Mouse (Mus musculus): Measurements from ENCODE around the gene Cdk14. TPM values are rescaled to one million over a fixed set of nuclear protein-coding genes. Genes with fewer than 3 reads are reported as not detected.

Gene Cdk14
- polyA plus RNA-seq, 1 experiment = 2.6 TPM

- TF ChIP-seq CTCF (conservative IDR thresholded peaks at IDR 0.05; ENCODE audit: insufficient read depth, insufficient read length, low read depth, low read length) (no peak), POLR2A (IDR thresholded peaks at IDR 0.05; ENCODE audit: low read depth, low read length) (no peak)
- no peak overlapping the region for H3K27ac ChIP-seq (ENCODE audit: insufficient read depth, low read depth, low read length)
- DNase-seq = no peak
- no peaks in the 10 kb centered on the region for H3K27me3 ChIP-seq (replicated peaks; ENCODE audit: control insufficient read depth, insufficient read depth, low read length)
- no peaks in the 10 kb centered on the region for H3K4me1 ChIP-seq (ENCODE audit: control insufficient read depth, insufficient read depth, low read length)
- WGBS = 79% methylated on average over 3 of the region's 3 CpGs
- no peaks in the 10 kb centered on the region for H3K36me3 ChIP-seq (ENCODE audit: control insufficient read depth, insufficient read depth, low read length)
- no peak overlapping the region for H3K4me3 ChIP-seq (ENCODE audit: insufficient read depth, low read depth, low read length)
Measured at GRCm38 (mm10) chr5:5013783-5014182, 406.3 kb downstream of the Cdk14 start.

- DNase-seq = no peak
- Histone ChIP-seq H3K4me1 (ENCODE audit: control insufficient read depth, insufficient read depth, low read length) (no peaks in the 10 kb centered on the region), H3K4me3 (ENCODE audit: insufficient read depth, low read depth, low read length) (no peak overlapping the region), H3K36me3 (ENCODE audit: control insufficient read depth, insufficient read depth, low read length) (no peaks in the 10 kb centered on the region), H3K27ac (ENCODE audit: insufficient read depth, low read depth, low read length) (no peak overlapping the region), H3K27me3 (replicated peaks; ENCODE audit: control insufficient read depth, insufficient read depth, low read length) (no peaks in the 10 kb centered on the region)
- 65% methylated on average over 7 of the region's 7 CpGs for WGBS
- TF ChIP-seq CTCF (conservative IDR thresholded peaks at IDR 0.05; ENCODE audit: insufficient read depth, insufficient read length, low read depth, low read length) = no peak
- no peak for TF ChIP-seq POLR2A (IDR thresholded peaks at IDR 0.05; ENCODE audit: low read depth, low read length)
Measured at GRCm38 (mm10) chr5:5012521-5013346, 407.4 kb downstream of the Cdk14 start.

DNA sequence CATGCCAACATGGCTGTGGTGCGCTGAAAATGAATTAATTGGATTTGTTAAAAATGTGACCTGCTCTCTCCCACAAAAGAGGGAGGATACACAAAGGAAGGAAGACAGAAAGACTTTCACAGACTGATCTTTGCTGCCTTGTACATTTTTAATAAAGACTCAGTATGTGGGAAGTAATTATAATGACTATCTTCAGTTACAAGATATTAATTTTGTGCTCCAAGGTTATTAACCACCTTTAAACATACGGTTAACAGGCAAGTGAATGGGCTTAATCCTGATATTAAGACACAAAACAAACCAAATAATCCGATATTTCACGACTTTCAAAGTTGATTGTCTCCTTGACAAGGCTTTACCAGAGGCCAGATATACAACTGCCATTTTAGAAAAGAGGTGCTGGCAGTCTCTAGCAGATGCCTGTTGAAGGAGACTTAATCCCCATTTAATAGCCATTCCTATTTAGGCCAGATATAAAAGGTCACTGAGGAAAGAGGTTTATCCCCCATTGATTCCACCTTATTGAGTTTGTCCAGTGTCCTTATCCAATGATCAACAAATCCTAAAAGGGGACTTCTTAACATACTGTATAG lies 411.9 kb downstream of the Cdk14 start:
- H3K4me1 ChIP-seq (ENCODE audit: control insufficient read depth, insufficient read depth, low read length) = no peaks in the 10 kb centered on the region
- no peaks in the 10 kb centered on the region for H3K36me3 ChIP-seq (ENCODE audit: control insufficient read depth, insufficient read depth, low read length)
- H3K27ac ChIP-seq (ENCODE audit: insufficient read depth, low read depth, low read length) = no peak overlapping the region
- H3K27me3 ChIP-seq (replicated peaks; ENCODE audit: control insufficient read depth, insufficient read depth, low read length) = no peaks in the 10 kb centered on the region
- H3K4me3 ChIP-seq (ENCODE audit: insufficient read depth, low read depth, low read length) = no peak overlapping the region
- WGBS = 93% methylated on average over 4 of the region's 4 CpGs
- DNase-seq = no peak
- TF ChIP-seq POLR2A (IDR thresholded peaks at IDR 0.05; ENCODE audit: low read depth, low read length) (no peak), CTCF (conservative IDR thresholded peaks at IDR 0.05; ENCODE audit: insufficient read depth, insufficient read length, low read depth, low read length) (no peak)

GRCm38 (mm10) chr5:5007489-5008152 lies 412.5 kb downstream of the Cdk14 start:
- H3K4me1 ChIP-seq (ENCODE audit: control insufficient read depth, insufficient read depth, low read length) = no peaks in the 10 kb centered on the region
- no peak overlapping the region for H3K4me3 ChIP-seq (ENCODE audit: insufficient read depth, low read depth, low read length)
- H3K27ac ChIP-seq (ENCODE audit: insufficient read depth, low read depth, low read length) = no peak overlapping the region
- no peaks in the 10 kb centered on the region for H3K27me3 ChIP-seq (replicated peaks; ENCODE audit: control insufficient read depth, insufficient read depth, low read length)
- no peak for DNase-seq
- WGBS = 87% methylated on average over 15 of the region's 15 CpGs
- no peaks in the 10 kb centered on the region for H3K36me3 ChIP-seq (ENCODE audit: control insufficient read depth, insufficient read depth, low read length)
- TF ChIP-seq CTCF (conservative IDR thresholded peaks at IDR 0.05; ENCODE audit: insufficient read depth, insufficient read length, low read depth, low read length) (no peak), POLR2A (IDR thresholded peaks at IDR 0.05; ENCODE audit: low read depth, low read length) (no peak)

DNA sequence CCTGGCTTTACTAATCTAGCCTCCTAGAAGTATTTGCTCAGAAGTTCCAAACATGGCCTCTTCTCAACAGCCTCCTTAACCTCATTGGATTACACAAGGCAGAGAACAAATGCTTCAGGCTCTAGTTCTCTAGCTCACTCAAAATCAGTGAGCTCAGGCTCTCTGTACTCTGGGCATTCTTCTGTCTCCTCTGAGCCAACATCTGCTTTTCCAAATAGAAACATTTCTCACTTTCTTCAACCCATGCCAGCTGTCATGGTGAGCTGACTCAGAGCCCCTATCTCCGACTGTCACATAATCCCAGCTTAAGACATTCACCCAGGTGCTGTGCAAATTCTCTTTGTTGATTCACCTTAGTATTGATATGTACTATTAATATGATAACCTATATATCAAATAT lies 414.5 kb downstream of the Cdk14 start:
- Histone ChIP-seq H3K27ac (ENCODE audit: insufficient read depth, low read depth, low read length) (no peak overlapping the region), H3K4me1 (ENCODE audit: control insufficient read depth, insufficient read depth, low read length) (no peaks in the 10 kb centered on the region), H3K4me3 (ENCODE audit: insufficient read depth, low read depth, low read length) (no peak overlapping the region), H3K27me3 (replicated peaks; ENCODE audit: control insufficient read depth, insufficient read depth, low read length) (no peaks in the 10 kb centered on the region), H3K36me3 (ENCODE audit: control insufficient read depth, insufficient read depth, low read length) (no peaks in the 10 kb centered on the region)
- TF ChIP-seq POLR2A (IDR thresholded peaks at IDR 0.05; ENCODE audit: low read depth, low read length) (no peak), CTCF (conservative IDR thresholded peaks at IDR 0.05; ENCODE audit: insufficient read depth, insufficient read length, low read depth, low read length) (no peak)
- no peak for DNase-seq
- WGBS = 89% methylated on average over 1 of the region's 1 CpGs

GRCm38 (mm10) chr5:5004740-5005139 lies 415.4 kb downstream of the Cdk14 start:
- H3K4me1 ChIP-seq (ENCODE audit: control insufficient read depth, insufficient read depth, low read length) = no peaks in the 10 kb centered on the region
- H3K27ac ChIP-seq (ENCODE audit: insufficient read depth, low read depth, low read length) = no peak overlapping the region
- no peaks in the 10 kb centered on the region for H3K27me3 ChIP-seq (replicated peaks; ENCODE audit: control insufficient read depth, insufficient read depth, low read length)
- no peak overlapping the region for H3K4me3 ChIP-seq (ENCODE audit: insufficient read depth, low read depth, low read length)
- H3K36me3 ChIP-seq (ENCODE audit: control insufficient read depth, insufficient read depth, low read length) = no peaks in the 10 kb centered on the region
- TF ChIP-seq POLR2A (IDR thresholded peaks at IDR 0.05; ENCODE audit: low read depth, low read length) = no peak
- no peak for TF ChIP-seq CTCF (conservative IDR thresholded peaks at IDR 0.05; ENCODE audit: insufficient read depth, insufficient read length, low read depth, low read length)
- DNase-seq = no peak
- WGBS = 93% methylated on average over 2 of the region's 2 CpGs

DNA sequence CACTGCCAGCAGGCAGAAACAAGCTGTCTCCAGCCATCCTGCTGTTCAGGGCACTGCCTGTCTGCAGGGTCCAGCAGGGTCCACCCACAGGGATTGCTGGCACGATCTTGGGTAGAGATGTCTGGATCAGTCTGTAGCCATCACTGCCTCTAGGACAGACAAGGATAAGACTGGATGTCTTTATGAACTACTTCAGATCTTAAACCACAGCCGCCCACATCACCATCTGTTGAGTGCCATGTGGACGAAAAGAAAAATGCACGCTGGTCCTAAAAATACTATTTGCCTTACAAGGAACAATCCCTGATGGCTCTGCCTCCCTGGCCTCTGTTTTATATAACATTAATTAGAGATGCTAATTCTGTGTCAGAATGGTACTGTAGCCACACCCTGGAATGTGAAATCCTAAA lies 426.9 kb downstream of the Cdk14 start:
- no peaks in the 10 kb centered on the region for H3K27me3 ChIP-seq (replicated peaks; ENCODE audit: control insufficient read depth, insufficient read depth, low read length)
- TF ChIP-seq POLR2A (IDR thresholded peaks at IDR 0.05; ENCODE audit: low read depth, low read length) = no peak
- no peak for TF ChIP-seq CTCF (conservative IDR thresholded peaks at IDR 0.05; ENCODE audit: insufficient read depth, insufficient read length, low read depth, low read length)
- no peak for DNase-seq
- H3K36me3 ChIP-seq (ENCODE audit: control insufficient read depth, insufficient read depth, low read length) = no peaks in the 10 kb centered on the region
- 78% methylated on average over 4 of the region's 4 CpGs for WGBS
- no peak overlapping the region for H3K27ac ChIP-seq (ENCODE audit: insufficient read depth, low read depth, low read length)
- H3K4me1 ChIP-seq (ENCODE audit: control insufficient read depth, insufficient read depth, low read length) = no peaks in the 10 kb centered on the region
- H3K4me3 ChIP-seq (ENCODE audit: insufficient read depth, low read depth, low read length) = no peak overlapping the region

All from kidney, adult 2 months (tissue).